Mouse (Mus musculus): ENCODE data around the gene Mmp19. TPM values are rescaled to one million over a fixed set of nuclear protein-coding genes. Genes with fewer than 3 reads are reported as not detected.

The Mmp19 gene
- polyA plus RNA-seq, 1 experiment from 2014 or later = 0.93 TPM

Other genes starting within 250 kb of the Mmp19 start
- gene Zc3h10, start 243.1 kb upstream of the Mmp19 start, polyA plus RNA-seq (2016; fragmentation: Nextera tagmentation; extraction: Ambion mirVana) = 10.2 and 11.9 TPM in 2 replicates
- gene Rpl41, start 241.6 kb upstream of the Mmp19 start, polyA plus RNA-seq (2016; fragmentation: Nextera tagmentation; extraction: Ambion mirVana) = 2,275 and 2,341 TPM in 2 replicates
- 132 and 136 TPM in 2 replicates for gene Pa2g4, start 224.9 kb upstream of the Mmp19 start, polyA plus RNA-seq (2016; fragmentation: Nextera tagmentation; extraction: Ambion mirVana)
- 7.5 and 7.6 TPM in 2 replicates for gene Erbb3, start 201.3 kb upstream of the Mmp19 start, polyA plus RNA-seq (2016; fragmentation: Nextera tagmentation; extraction: Ambion mirVana)
- gene Rps26, start 164.2 kb upstream of the Mmp19 start, polyA plus RNA-seq (2016; fragmentation: Nextera tagmentation; extraction: Ambion mirVana) = 420 and 432 TPM in 2 replicates
- gene Ikzf4, start 144.9 kb upstream of the Mmp19 start, polyA plus RNA-seq (2016; fragmentation: Nextera tagmentation; extraction: Ambion mirVana) = 2.0 and 3.0 TPM in 2 replicates
- gene Suox, start 116.8 kb upstream of the Mmp19 start, polyA plus RNA-seq (2016; fragmentation: Nextera tagmentation; extraction: Ambion mirVana) = 10.7 and 12.8 TPM in 2 replicates
- 71.3 and 72.9 TPM in 2 replicates for gene Rab5b, start 94.6 kb upstream of the Mmp19 start, polyA plus RNA-seq (2016; fragmentation: Nextera tagmentation; extraction: Ambion mirVana)
- gene Pmel, start 86.7 kb upstream of the Mmp19 start, polyA plus RNA-seq (2016; fragmentation: Nextera tagmentation; extraction: Ambion mirVana) = 0.99 and 1.0 TPM in 2 replicates
- 106 and 109 TPM in 2 replicates for gene Cdk2, start 85.9 kb upstream of the Mmp19 start, polyA plus RNA-seq (2016; fragmentation: Nextera tagmentation; extraction: Ambion mirVana)
- 4.4 TPM in 2 replicates for gene Dgka, start 46.1 kb upstream of the Mmp19 start, polyA plus RNA-seq (2016; fragmentation: Nextera tagmentation; extraction: Ambion mirVana)
- gene Pym1, start 43.0 kb upstream of the Mmp19 start, polyA plus RNA-seq (2016; fragmentation: Nextera tagmentation; extraction: Ambion mirVana) = 23.1 and 24.0 TPM in 2 replicates
- gene Dnajc14, start 13.2 kb downstream of the Mmp19 start, polyA plus RNA-seq (2016; fragmentation: Nextera tagmentation; extraction: Ambion mirVana) = 48.4 and 51.7 TPM in 2 replicates
- gene Tmem198b, start 13.5 kb downstream of the Mmp19 start, polyA plus RNA-seq (2016; fragmentation: Nextera tagmentation; extraction: Ambion mirVana) = 19.6 and 20.8 TPM in 2 replicates
- gene Sarnp, start 26.4 kb downstream of the Mmp19 start, polyA plus RNA-seq (2016; fragmentation: Nextera tagmentation; extraction: Ambion mirVana) = 171 and 172 TPM in 2 replicates
- gene Ormdl2, start 30.7 kb downstream of the Mmp19 start, polyA plus RNA-seq (2016; fragmentation: Nextera tagmentation; extraction: Ambion mirVana) = 36.0 and 39.2 TPM in 2 replicates
- gene Gdf11, start 100.8 kb downstream of the Mmp19 start, polyA plus RNA-seq (2016; fragmentation: Nextera tagmentation; extraction: Ambion mirVana) = 4.3 and 5.0 TPM in 2 replicates
- 341 and 358 TPM in 2 replicates for gene Cd63, start 110.1 kb downstream of the Mmp19 start, polyA plus RNA-seq (2016; fragmentation: Nextera tagmentation; extraction: Ambion mirVana)
- gene Rdh5, start 132.0 kb downstream of the Mmp19 start, polyA plus RNA-seq (2016; fragmentation: Nextera tagmentation; extraction: Ambion mirVana) = 6.0 and 6.3 TPM in 2 replicates
- gene Bloc1s1, start 133.1 kb downstream of the Mmp19 start, polyA plus RNA-seq (2016; fragmentation: Nextera tagmentation; extraction: Ambion mirVana) = 161 and 165 TPM in 2 replicates
- gene Itga7, start 142.9 kb downstream of the Mmp19 start, polyA plus RNA-seq (2016; fragmentation: Nextera tagmentation; extraction: Ambion mirVana) = 1.4 and 1.5 TPM in 2 replicates
- 0.15 TPM in 1 of 2 replicates, not detected in the other for gene Mettl7b, start 170.1 kb downstream of the Mmp19 start, polyA plus RNA-seq (2016; fragmentation: Nextera tagmentation; extraction: Ambion mirVana)
- gene Olfr9, start 198.5 kb downstream of the Mmp19 start, polyA plus RNA-seq (2016; fragmentation: Nextera tagmentation; extraction: Ambion mirVana) = not detected in 2 replicates
- not detected in 2 replicates for gene Olfr763, start 219.9 kb downstream of the Mmp19 start, polyA plus RNA-seq (2016; fragmentation: Nextera tagmentation; extraction: Ambion mirVana)
- gene Olfr764-ps1, start 249.0 kb downstream of the Mmp19 start, polyA plus RNA-seq (2016; fragmentation: Nextera tagmentation; extraction: Ambion mirVana) = not detected in 2 replicates